Mouse (Mus musculus) T-helper 17 cell (primary cell): ENCODE results near the gene Nprl2.
"Not testable (repeated sequence)": the region's sequence is repeated elsewhere in the genome, so short reads cannot be mapped to it uniquely, and the experiment has no call there.

Experiments used
- in situ Hi-C, 2 experiments: fragments of 300-600 bp; cut with MboI, MseI; formaldehyde crosslinking; loops; 1 replicate in 1 of 2; 2 replicates in 1 of 2; pipeline ENCODE4 v1.15.1; 2025; ENCODE audit warnings: high pct_unique_total_duplicates in 2 of 2

Nprl2 gene

DNA sequence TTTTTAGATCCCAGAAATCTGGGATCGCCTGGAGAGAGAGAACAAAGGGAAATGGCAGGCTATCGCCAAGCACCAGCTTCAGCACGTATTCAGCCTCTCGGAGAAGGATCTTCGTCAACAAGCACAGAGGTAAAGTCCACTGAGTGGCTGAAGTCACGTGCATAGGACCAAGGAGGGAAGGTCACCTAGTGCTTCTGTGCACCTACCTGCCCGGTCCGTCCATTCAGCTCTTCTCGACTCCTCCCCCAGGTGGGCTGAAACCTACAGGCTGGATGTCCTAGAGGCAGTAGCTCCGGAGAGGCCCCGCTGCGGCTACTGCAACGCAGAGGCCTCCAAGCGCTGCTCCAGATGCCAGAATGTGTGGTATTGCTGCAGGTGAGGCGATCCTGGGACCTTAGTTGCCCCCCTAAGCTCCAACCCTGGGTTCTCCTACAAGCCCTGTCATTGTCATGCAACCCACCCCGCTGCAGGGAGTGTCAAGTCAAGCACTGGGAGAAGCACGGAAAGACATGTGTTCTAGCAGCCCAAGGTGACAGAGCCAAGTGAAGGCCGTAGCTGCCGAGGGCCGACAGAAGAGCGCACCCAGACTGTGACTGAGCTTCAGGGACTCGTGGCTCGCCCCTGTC lies 8.6 kb downstream of the Nprl2 start:
- in situ Hi-C loops = loop anchor here (5.0 to 10.0 kb wide), 3 partner anchors 77 to 1504 kb away; partner anchors contain the start of genes Pcbp4 (in 1 of the 2) and Trex1 (in 1 of the 2)

DNA sequence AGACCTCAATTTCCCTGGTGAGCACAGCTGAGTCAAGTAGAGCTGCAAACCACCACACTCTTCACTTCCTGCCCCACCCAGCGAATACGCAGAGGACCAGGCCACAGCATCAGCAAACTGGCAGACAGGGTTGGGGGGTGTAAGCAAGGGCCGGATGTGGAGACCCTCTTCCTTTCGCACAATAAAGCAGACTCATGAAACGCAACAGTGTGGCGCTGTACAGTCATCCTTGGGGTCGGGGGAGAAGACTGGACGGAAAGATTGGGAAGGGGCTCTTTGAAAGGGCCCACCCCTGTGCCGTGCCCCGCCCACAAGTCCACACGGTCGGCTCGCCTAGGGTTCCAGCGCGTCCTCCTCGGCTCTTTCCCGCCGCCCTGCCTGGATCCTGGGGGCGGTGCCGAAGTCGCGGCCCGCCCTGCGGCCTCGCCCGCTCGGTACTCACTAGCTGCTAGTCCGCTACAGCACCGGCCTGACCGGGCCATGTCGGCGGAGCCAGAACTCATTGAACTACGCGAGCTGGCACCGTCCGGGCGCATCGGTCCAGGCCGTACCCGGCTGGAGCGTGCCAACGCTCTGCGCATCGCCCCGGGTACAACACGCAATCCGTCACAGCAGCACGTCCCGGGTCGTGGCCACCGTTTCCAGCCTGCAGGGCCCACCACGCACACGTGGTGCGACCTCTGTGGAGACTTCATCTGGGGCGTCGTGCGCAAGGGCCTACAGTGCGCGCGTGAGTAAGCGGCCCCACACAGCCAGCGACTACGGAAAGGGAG lies 9.3 kb downstream of the Nprl2 start, which contains the start of gene Rassf1:
TSS of gene Rassf1 (plus strand) at position 439 of the 773 bp plus-strand sequence.
- in situ Hi-C loops = loop anchor here (5.0 to 10.0 kb wide), 3 partner anchors 76 to 1503 kb away; partner anchors contain the start of genes Pcbp4 (in 1 of the 2) and Trex1 (in 1 of the 2)

DNA sequence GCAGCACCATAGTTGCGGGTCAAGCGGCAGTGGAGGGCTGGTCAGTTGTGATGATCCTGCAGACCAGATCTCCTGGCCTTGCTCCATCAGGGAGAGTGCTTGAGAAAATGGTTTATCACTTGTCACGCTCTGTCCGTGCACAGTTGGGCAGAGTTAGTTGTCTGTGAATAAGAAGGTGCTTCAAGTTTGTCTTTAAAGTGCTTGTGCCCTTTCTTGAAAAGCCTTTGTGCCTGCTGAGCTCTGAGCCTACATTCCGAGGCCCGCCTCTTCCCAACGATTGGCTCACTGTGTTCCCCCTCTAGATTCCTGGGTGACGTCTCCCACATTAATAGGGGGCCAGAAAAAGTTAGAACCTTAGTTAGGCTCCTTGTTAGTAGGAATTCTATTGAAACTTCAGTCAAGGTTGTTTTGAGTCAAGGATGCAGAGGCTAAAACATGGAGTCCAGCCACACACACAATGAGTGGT lies 9.9 kb downstream of the Nprl2 start:
- in situ Hi-C loops = loop anchor here (5.0 to 10.0 kb wide), 3 partner anchors 75 to 1503 kb away; partner anchors contain the start of genes Pcbp4 (in 1 of the 2) and Trex1 (in 1 of the 2)

DNA sequence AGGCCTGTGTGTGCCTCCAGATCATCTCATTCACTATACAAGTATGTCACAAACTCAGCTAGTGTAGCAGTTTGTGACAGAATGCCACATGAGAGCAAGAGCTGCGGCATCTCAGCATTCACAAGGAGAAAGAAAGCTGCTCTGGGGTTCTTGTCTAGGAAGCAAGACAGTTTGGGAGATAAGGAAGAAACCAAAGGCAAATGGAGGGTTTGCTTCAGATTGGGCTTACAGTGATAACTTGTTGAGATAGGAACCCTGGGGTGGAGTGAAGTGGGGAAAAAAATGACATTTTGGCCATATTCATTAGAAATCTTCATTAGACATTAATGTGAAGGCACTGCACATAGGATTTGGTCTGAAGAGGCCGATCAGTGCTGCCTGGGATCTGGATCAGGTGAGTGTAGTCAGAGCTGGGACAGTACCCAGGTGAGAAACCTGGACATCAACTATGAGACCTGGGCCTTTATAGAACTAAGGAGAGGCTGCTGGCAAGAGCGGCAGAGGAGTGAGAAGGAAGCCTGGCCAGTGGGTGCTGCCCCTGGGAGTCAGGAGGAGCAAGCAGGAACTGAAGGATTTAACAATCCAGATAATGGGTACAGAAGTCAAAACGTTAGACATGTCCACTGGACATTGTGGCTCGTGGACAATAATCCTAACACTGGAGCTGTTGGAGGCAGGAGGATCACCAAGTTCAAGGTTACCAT lies 10.8 kb downstream of the Nprl2 start:
- in situ Hi-C loops = loop anchor here (5.0 to 10.0 kb wide), 3 partner anchors 74 to 1502 kb away; partner anchors contain the start of genes Pcbp4 (in 1 of the 2) and Trex1 (in 1 of the 2)

DNA sequence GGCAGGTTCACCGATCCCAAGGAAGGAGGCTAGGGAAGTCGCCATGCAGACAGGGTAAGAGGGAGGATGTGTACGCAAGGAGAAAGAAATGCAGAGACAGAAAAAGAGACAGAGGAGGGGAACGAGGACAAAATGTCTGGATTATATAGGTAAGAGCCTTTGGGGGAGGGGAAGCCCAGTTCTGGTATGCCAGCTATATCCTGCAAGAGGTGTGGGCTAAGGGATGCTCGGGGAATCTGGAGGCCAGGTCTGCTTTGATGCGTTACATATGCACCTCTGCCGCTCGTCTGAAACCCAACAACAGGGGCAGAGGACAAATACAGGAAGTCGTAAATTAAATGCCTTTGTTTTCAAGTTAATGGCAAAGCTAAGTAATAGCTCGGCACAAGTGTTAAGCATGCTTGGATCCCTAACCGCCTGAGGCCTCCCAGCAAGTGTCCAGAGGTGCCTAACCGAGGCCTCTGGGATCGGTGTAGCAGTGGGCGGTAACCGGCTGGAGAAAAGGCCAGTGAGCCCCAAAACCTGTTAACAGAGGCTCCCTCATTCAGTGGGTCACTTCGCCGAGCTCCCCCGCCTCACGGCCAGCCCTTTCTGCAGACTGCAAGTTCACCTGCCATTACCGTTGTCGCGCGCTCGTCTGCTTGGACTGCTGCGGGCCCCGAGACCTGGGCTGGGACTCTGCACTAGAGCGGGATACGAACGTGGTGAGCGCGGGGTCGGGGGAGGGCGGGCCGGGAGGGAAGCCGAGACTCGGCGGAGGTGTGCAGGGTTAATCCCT lies 11.7 kb downstream of the Nprl2 start:
- in situ Hi-C loops = loop anchor here (5.0 to 10.0 kb wide), 3 partner anchors 74 to 1501 kb away; partner anchors contain the start of genes Pcbp4 (in 1 of the 2) and Trex1 (in 1 of the 2)

GRCm38 (mm10) chr9:107554319-107554825 lies 12.3 kb downstream of the Nprl2 start:
- in situ Hi-C loops = loop anchor here (5.0 to 10.0 kb wide), 3 partner anchors 73 to 1500 kb away; partner anchors contain the start of genes Pcbp4 (in 1 of the 2) and Trex1 (in 1 of the 2)

DNA sequence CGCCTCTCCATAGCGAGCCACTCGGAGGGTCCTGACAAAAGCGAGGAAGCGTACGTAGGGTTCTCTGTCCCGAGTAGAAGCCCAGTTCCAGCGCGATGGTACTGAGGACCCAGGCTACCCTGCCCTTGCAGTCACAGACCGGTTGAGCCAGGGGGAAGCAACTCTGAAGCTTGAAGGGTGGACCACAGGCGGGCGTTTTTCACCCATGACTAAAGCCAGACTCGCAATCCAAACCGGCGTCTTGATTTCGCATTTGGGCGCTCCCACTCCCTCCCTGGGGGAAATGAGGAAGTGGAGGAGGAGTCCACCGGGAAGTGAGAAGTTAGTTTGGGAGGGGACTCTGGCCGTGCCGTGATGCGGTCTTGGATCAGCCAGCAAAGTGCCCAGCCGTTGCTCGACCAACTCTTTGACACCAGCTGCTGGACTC lies 13.0 kb downstream of the Nprl2 start:
- in situ Hi-C loops = loop anchor here (10.0 kb wide), 2 partner anchors 1100 to 1500 kb away; partner anchors contain the start of genes Pcbp4 (in 1 of the 2) and Trex1 (in 1 of the 2)

DNA sequence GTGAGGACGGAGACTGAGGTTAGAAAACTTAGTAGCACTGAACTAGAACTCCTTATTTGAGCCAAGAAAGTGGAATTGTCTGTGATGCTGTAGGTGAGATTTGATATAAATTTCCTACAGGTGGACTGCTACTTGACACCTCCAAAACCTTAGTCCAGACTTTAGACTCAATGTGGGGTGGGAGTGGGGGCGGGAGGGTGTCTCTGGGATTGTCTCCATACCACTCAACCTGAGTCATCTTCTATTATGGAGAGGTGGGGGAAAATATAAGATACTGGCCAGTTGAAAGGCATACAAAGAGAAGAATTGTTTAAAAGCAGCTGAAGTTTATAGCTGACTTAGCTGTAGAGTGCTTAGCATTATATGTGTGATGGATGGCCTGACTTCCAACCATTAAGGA lies 13.7 kb downstream of the Nprl2 start:
- in situ Hi-C loops = loop anchor here (10.0 kb wide), 2 partner anchors 1101 to 1499 kb away; partner anchors contain the start of genes Pcbp4 (in 1 of the 2) and Trex1 (in 1 of the 2)

DNA sequence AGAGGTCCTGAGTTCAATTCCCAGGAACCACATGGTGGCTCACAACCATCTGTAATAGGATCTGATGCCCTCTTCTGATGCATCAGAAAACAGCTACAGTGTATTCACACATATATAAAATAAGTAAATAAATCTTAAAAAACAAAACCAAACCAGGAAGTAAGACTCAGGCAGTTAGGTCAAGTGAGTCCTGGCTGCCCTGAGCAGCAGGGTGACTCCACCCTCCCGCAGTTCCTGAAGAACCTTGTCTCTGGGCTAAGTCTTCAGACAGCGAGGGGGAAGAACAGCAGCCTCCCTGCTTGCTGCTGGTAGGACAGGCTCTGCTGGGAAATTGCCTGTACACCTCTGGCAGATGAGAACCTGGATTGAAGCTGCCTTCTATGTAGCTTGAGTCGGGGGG lies 14.3 kb downstream of the Nprl2 start:
- in situ Hi-C loops = loop anchor here (10.0 kb wide), 2 partner anchors 1102 to 1498 kb away; partner anchors contain the start of genes Pcbp4 (in 1 of the 2) and Trex1 (in 1 of the 2)

GRCm38 (mm10) chr9:107563029-107563581 lies 21.1 kb downstream of the Nprl2 start, which contains the start of gene Tusc2:
Tusc2 (plus strand) TSS chr9:107563255.
- in situ Hi-C loops = no loop called here

DNA sequence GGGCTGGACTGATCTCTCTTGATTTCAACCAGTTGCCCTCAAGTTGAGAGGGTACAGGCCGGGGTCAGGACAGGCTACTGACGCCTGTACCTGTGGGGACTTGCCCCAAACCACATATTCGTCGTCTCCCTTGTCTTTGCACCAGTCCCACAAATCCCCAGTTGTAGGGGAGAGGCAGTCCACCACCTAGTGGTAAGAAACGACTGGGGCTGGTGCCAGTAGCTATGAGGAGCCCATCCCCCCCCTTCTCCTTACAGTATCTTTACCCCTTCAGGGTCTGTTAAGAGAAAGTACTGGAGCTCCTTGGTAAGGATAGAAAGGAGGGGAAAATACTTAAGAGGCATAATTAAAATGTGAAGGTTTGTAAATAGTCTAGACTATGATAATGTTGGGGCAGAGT lies 23.5 kb downstream of the Nprl2 start:
- in situ Hi-C loops = not testable (repeated sequence)

DNA sequence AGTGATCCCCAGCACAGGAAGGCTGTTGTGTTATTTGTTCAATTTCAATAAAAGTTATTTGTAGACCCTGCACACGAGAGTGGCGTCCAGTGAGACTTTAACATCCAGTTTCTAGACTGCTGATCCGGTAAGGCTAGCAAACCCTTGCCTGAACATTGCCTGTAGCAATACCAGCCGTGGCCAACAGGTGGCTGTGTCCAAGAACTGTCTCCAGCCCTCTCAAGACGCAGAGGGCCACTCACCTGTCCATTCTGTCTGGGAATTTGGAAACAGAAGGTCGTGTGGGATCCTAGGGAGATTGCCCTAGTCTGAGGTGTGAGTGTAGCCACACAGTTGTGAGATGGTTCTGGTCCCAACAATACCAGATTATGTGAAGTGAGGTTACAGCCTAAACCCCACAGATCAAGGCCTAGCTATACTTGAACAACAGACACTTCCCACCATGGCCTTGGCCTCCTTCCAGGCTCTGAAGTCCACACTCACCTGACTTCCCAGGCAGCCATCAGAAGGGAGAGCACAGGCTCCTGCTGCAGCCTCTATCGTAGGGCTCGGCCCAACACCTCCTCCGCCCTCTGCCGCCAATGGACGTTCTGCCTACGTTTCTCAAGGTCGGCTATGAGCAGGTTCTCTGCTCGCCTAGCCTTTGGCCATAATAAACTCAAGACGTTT lies 24.1 kb downstream of the Nprl2 start:
- in situ Hi-C loops = no loop called here

- in situ Hi-C loops = no loop called here
Measured at GRCm38 (mm10) chr9:107566855-107567254, 24.8 kb downstream of the Nprl2 start.

DNA sequence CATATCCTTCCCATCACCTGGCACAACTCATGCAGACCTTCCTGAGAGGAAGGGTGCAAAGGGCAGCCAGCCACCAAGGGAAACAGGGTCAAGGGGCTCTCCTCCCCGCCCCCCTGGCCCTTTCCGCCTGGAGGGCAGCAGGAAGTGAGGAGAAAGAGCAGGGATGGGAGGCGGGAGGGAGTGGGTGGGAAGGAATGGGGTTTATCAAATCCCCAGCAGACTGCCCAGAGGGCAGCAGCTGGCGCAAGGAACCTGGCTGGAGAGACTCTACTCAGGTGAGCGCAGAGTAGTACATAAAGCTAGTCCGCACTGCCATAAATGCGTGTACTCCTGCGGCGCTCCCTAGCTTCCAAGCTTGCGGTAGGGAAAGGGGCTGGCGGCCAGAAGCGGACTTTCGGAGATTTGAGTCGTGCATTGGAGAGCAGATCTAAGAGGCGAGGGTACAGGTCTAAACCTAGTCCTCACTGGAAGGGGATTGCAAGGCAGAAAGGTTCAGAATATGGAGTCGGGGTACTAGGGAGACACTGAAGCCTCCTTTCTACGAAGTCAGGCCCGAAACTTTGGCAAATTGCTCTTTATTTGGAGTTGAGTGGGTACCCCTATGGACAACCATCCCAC lies 25.8 kb downstream of the Nprl2 start, which contains the start of gene Hyal2:
TSS of gene Hyal2 (plus strand) at position 244 of the 618 bp plus-strand sequence.
- in situ Hi-C loops = no loop called here

DNA sequence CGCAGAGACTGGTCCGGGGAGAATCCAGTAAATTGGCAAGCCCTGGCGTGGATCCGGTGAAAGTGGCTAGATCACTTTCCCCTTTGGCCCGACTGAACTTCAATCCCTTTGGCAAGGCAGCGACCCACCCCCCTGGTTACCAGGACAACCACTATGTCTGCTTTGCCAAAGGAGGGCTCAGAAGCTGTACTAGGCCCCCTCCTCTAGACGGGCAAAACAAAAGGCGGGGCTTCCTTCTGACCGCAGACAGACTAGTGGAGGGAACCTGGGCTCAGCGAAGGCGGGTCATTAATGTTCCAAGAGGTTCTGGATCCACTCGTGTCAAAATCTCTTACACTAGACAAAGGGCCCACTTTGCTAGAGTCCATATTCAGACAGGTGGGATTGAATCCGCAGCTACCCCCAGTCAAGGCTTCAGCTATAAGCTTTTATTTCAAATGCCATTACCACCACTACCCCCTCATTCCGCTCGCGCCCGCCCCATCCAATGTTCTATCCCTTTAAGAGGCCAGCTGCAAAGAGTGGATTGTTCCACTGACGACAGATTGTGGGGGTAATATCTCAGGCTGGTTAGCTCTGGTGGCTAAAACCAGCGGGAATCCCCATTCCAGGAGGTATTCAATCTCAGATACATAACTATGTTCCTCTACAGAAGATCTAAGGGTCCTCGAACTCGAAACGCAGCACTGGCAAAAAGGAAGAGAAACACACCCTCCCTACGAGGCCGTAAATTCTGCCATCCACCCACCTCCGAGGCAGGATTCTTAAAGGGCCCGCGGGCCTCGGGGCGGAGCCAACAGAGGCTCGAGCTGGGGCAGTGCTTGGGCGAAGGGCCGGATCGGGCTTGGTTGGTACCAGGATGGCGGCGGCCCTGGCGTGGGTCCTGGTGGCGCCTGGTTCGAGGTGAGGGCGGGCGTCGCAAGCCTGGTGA lies 26.6 kb downstream of the Nprl2 start:
- in situ Hi-C loops = no loop called here

GRCm38 (mm10) chr9:107569270-107569669 lies 27.2 kb downstream of the Nprl2 start:
- in situ Hi-C loops = no loop called here

DNA sequence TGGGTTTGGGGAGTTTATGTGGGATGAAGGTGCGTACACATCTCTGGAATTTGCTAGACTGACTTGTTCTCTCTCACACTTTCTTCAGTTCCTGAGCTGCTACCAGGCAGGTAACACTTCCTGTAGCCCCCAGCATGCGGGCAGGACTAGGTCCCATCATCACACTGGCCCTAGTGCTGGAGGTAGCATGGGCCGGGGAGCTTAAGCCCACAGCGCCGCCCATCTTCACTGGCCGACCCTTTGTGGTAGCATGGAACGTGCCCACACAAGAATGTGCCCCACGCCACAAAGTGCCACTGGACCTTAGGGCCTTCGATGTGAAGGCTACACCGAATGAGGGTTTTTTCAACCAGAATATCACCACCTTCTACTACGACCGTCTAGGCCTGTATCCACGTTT lies 28.0 kb downstream of the Nprl2 start:
- in situ Hi-C loops = no loop called here
